Mouse (Mus musculus): Measurements from ENCODE around the gene Dhx16. TPM values are rescaled to one million over a fixed set of nuclear protein-coding genes. Genes with fewer than 3 reads are reported as not detected.

The Dhx16 gene
- 36.0 and 38.3 TPM in 2 replicates for polyA plus RNA-seq (2015; fragmentation: Nextera tagmentation; extraction: Ambion mirVana)

- 5% methylated on average over 66 of the region's 66 CpGs for WGBS
- Histone ChIP-seq H3K4me2 (ENCODE audit: low read depth, low read length) (peak within 1 kb of the TSS; percentile 67), H3K9ac (ENCODE audit: low read depth, low read length) (peak within 1 kb of the TSS; percentile 93), H3K36me3 (ENCODE audit: control insufficient read depth, insufficient read depth, low read length) (peaks cover 21% of the 10 kb centered on the region; the same call in 1 of the 2 replicates), H3K27ac (ENCODE audit: low read length) (peak within 1 kb of the TSS; percentile 73), H3K27me3 (replicated peaks; ENCODE audit: control insufficient read depth, insufficient read depth, low read length) (no peaks in the 10 kb centered on the region), H3K4me1 (ENCODE audit: control insufficient read depth, insufficient read depth, low read length) (peaks cover 4% of the 10 kb centered on the region; the same call in 1 of the 2 replicates), H3K9me3 (ENCODE audit: control insufficient read depth, low read length) (no peaks in the 10 kb centered on the region), H3K4me3 (ENCODE audit: low read length) (peak within 1 kb of the TSS; percentile 89)
- ATAC-seq = peak; percentile 94
These were observed at the start of gene Dhx16 for GRCm38 (mm10) chr17:35879245-35880057. TSS of gene Dhx16 (plus strand) at chr17:35879819.

- Histone ChIP-seq H3K36me3 (ENCODE audit: control insufficient read depth, insufficient read depth, low read length) (peaks cover 41% of the 10 kb centered on the region), H3K27ac (ENCODE audit: low read length) (peak overlapping the region; percentile 4; the same call in 1 of the 2 replicates), H3K9me3 (ENCODE audit: control insufficient read depth, low read length) (no peaks in the 10 kb centered on the region), H3K4me2 (ENCODE audit: low read depth, low read length) (no peak overlapping the region), H3K27me3 (replicated peaks; ENCODE audit: control insufficient read depth, insufficient read depth, low read length) (no peaks in the 10 kb centered on the region), H3K4me3 (ENCODE audit: low read length) (no peak overlapping the region; the same call in 1 of the 2 replicates), H3K9ac (ENCODE audit: low read depth, low read length) (no peak overlapping the region; the same call in 1 of the 2 replicates), H3K4me1 (ENCODE audit: control insufficient read depth, insufficient read depth, low read length) (peaks cover 37% of the 10 kb centered on the region)
- 56% methylated on average over 8 of the region's 8 CpGs for WGBS
- no peak for ATAC-seq
These were observed 47.0 kb upstream of the Dhx16 start for GRCm38 (mm10) chr17:35832400-35833238.

GRCm38 (mm10) chr17:35833239-35833751 lies 46.3 kb upstream of the Dhx16 start:
- WGBS = 24% methylated on average over 5 of the region's 5 CpGs
- H3K4me1 ChIP-seq (ENCODE audit: control insufficient read depth, insufficient read depth, low read length) = peaks cover 37% of the 10 kb centered on the region
- peak overlapping the region; percentile 4; the same call in 1 of the 2 replicates for H3K27ac ChIP-seq (ENCODE audit: low read length)
- no peak for ATAC-seq
- H3K27me3 ChIP-seq (replicated peaks; ENCODE audit: control insufficient read depth, insufficient read depth, low read length) = no peaks in the 10 kb centered on the region
- H3K4me2 ChIP-seq (ENCODE audit: low read depth, low read length) = no peak overlapping the region
- H3K4me3 ChIP-seq (ENCODE audit: low read length) = no peak overlapping the region; the same call in 1 of the 2 replicates
- peaks cover 37% of the 10 kb centered on the region for H3K36me3 ChIP-seq (ENCODE audit: control insufficient read depth, insufficient read depth, low read length)
- H3K9me3 ChIP-seq (ENCODE audit: control insufficient read depth, low read length) = no peaks in the 10 kb centered on the region
- no peak overlapping the region; the same call in 1 of the 2 replicates for H3K9ac ChIP-seq (ENCODE audit: low read depth, low read length)

GRCm38 (mm10) chr17:35833894-35834293 lies 45.7 kb upstream of the Dhx16 start:
- Histone ChIP-seq H3K4me3 (ENCODE audit: low read length) (no peak overlapping the region), H3K27me3 (replicated peaks; ENCODE audit: control insufficient read depth, insufficient read depth, low read length) (no peaks in the 10 kb centered on the region), H3K9me3 (ENCODE audit: control insufficient read depth, low read length) (no peaks in the 10 kb centered on the region), H3K9ac (ENCODE audit: low read depth, low read length) (no peak overlapping the region), H3K27ac (ENCODE audit: low read length) (no peak overlapping the region), H3K4me1 (ENCODE audit: control insufficient read depth, insufficient read depth, low read length) (peaks cover 37% of the 10 kb centered on the region), H3K36me3 (ENCODE audit: control insufficient read depth, insufficient read depth, low read length) (peaks cover 37% of the 10 kb centered on the region), H3K4me2 (ENCODE audit: low read depth, low read length) (no peak overlapping the region)
- ATAC-seq = no peak
- WGBS = 52% methylated on average over 5 of the region's 5 CpGs

GRCm38 (mm10) chr17:35834696-35835422 lies 44.8 kb upstream of the Dhx16 start:
- H3K4me1 ChIP-seq (ENCODE audit: control insufficient read depth, insufficient read depth, low read length) = peaks cover 36% of the 10 kb centered on the region
- 64% methylated on average over 26 of the region's 26 CpGs for whole genome bisulfite sequencing
- no peaks in the 10 kb centered on the region for H3K9me3 ChIP-seq (ENCODE audit: control insufficient read depth, low read length)
- peak overlapping the region; percentile 68 for H3K4me3 ChIP-seq (ENCODE audit: low read length)
- H3K9ac ChIP-seq (ENCODE audit: low read depth, low read length) = 0 out of 2 replicates have a peak overlapping the region, but pooled peaks have one; percentile 39
- ATAC-seq = no peak
- no peaks in the 10 kb centered on the region for H3K27me3 ChIP-seq (replicated peaks; ENCODE audit: control insufficient read depth, insufficient read depth, low read length)
- H3K27ac ChIP-seq (ENCODE audit: low read length) = no peak overlapping the region; the same call in 1 of the 2 replicates
- H3K36me3 ChIP-seq (ENCODE audit: control insufficient read depth, insufficient read depth, low read length) = peaks cover 37% of the 10 kb centered on the region
- peak overlapping the region; percentile 87 for H3K4me2 ChIP-seq (ENCODE audit: low read depth, low read length)

GRCm38 (mm10) chr17:35835424-35836140 lies 44.0 kb upstream of the Dhx16 start:
- H3K9ac ChIP-seq (ENCODE audit: low read depth, low read length) = peak overlapping the region; percentile 39
- H3K36me3 ChIP-seq (ENCODE audit: control insufficient read depth, insufficient read depth, low read length) = peaks cover 37% of the 10 kb centered on the region
- no peaks in the 10 kb centered on the region for H3K9me3 ChIP-seq (ENCODE audit: control insufficient read depth, low read length)
- ATAC-seq = no peak
- peak overlapping the region; percentile 87 for H3K4me2 ChIP-seq (ENCODE audit: low read depth, low read length)
- 0 out of 2 replicates have a peak overlapping the region, but pooled peaks have one; percentile 94 for H3K27ac ChIP-seq (ENCODE audit: low read length)
- H3K4me3 ChIP-seq (ENCODE audit: low read length) = peak overlapping the region; percentile 68
- no peaks in the 10 kb centered on the region for H3K27me3 ChIP-seq (replicated peaks; ENCODE audit: control insufficient read depth, insufficient read depth, low read length)
- H3K4me1 ChIP-seq (ENCODE audit: control insufficient read depth, insufficient read depth, low read length) = peaks cover 32% of the 10 kb centered on the region
- WGBS = 67% methylated on average over 26 of the region's 26 CpGs

- Histone ChIP-seq H3K27me3 (replicated peaks; ENCODE audit: control insufficient read depth, insufficient read depth, low read length) (no peaks in the 10 kb centered on the region), H3K9me3 (ENCODE audit: control insufficient read depth, low read length) (no peaks in the 10 kb centered on the region), H3K4me3 (ENCODE audit: low read length) (peak overlapping the region; percentile 68), H3K4me1 (ENCODE audit: control insufficient read depth, insufficient read depth, low read length) (peaks cover 32% of the 10 kb centered on the region), H3K9ac (ENCODE audit: low read depth, low read length) (peak overlapping the region; percentile 81), H3K4me2 (ENCODE audit: low read depth, low read length) (peak overlapping the region; percentile 87), H3K36me3 (ENCODE audit: control insufficient read depth, insufficient read depth, low read length) (peaks cover 37% of the 10 kb centered on the region), H3K27ac (ENCODE audit: low read length) (peak overlapping the region; percentile 94)
- ATAC-seq = 0 out of 2 replicates have a peak, but pooled peaks have one; percentile 1
- WGBS = 4% methylated on average over 24 of the region's 24 CpGs
These were observed 43.2 kb upstream of the Dhx16 start for GRCm38 (mm10) chr17:35836178-35836965.
